In the genomic region with DNA sequence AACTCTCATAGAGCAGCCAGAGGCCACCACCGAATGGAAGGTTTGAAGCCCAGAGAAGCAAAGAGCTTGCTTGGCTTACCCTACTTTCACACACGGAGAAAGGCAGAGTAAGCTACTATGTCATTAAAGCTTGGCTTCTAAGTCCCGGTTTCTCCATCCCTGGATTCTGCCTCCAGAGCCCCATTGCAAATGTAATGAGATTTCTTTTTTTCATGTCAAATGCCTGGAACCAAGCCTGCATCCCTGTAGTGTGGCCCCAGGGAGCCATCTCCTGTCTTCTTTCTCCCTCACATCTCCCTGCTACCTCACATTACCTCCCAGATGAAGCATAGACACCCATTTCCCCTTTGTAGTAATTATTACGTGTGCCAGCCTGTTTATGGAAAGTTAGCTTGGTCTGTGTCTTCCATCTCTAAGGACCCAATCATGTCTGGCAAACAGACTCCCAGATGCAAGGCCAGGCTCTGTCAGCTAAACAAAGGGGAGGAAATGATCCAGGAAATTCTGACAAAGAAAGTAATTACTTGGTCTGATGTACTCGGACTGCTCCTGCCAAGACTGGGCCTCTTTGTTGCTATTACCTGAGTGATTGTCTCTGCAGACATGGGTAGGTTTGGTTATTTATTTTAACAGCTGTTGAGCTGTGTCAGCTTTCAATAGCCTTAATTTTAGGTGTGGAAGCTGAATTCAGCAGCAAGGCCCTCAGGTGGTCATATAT, we compare ENCODE assay signal across 9 mouse cellular contexts. TPM values are rescaled to one million over a fixed set of nuclear protein-coding genes. Genes with fewer than 3 reads are reported as not detected.
DNase-seq lines count a peak whose midpoint lies in the region; ATAC-seq lines count a peak whose summit lies in the region.
"Had no signal": no experiment of that assay in that cellular context is flagged by ENCODE, and none has a peak within 500 bp of the region (broad histone marks: within the 10 kb centered on the region; RNA-seq: fewer than 3 reads in every experiment).

No protein-coding gene starts in this region.

- WGBS in heart, embryonic 16.5 days = 50% methylated on average over 5 of the region's 5 CpGs
- 49% methylated on average over 5 of the region's 5 CpGs for WGBS in lung, embryonic 16.5 days

- no peak overlapping the region for H3K27ac ChIP-seq in heart, embryonic 16.5 days (ENCODE audit: low read length)
- peak overlapping the region; percentile 19; the same call in 1 of the 2 replicates for H3K27ac ChIP-seq in lung, embryonic 16.5 days (ENCODE audit: low read length)
- H3K27ac ChIP-seq: midbrain, embryonic 12.5 days had no signal

- no peak overlapping the region for H3K4me3 ChIP-seq in heart, embryonic 16.5 days (ENCODE audit: low read length)
- no peak overlapping the region for H3K4me3 ChIP-seq in lung, embryonic 16.5 days (ENCODE audit: low read length)
- H3K4me3 ChIP-seq: midbrain, embryonic 12.5 days had no signal

- no peak overlapping the region for H3K4me2 ChIP-seq in heart, embryonic 16.5 days (ENCODE audit: low read depth, low read length)
- H3K4me2 ChIP-seq in lung, embryonic 16.5 days (ENCODE audit: low read depth, low read length) = no peak overlapping the region
- H3K4me2 ChIP-seq: midbrain, embryonic 12.5 days had no signal

- H3K36me3 ChIP-seq in heart, embryonic 16.5 days (ENCODE audit: control insufficient read depth, insufficient read depth) = no peaks in the 10 kb centered on the region
- no peaks in the 10 kb centered on the region for H3K36me3 ChIP-seq in lung, embryonic 16.5 days (ENCODE audit: control insufficient read depth, insufficient read depth, low read length)
- H3K36me3 ChIP-seq: midbrain, embryonic 12.5 days had no signal

- H3K27me3 ChIP-seq in heart, embryonic 16.5 days (ENCODE audit: control insufficient read depth, insufficient read depth, low read length) = no peaks in the 10 kb centered on the region
- no peaks in the 10 kb centered on the region for H3K27me3 ChIP-seq in lung, embryonic 16.5 days (ENCODE audit: control insufficient read depth, insufficient read depth, low read depth, low read length)
- H3K27me3 ChIP-seq: midbrain, embryonic 12.5 days had no signal

- no peaks in the 10 kb centered on the region for H3K9me3 ChIP-seq in heart, embryonic 16.5 days (replicated peaks; ENCODE audit: control insufficient read depth, low read length)
- H3K9me3 ChIP-seq in lung, embryonic 16.5 days (ENCODE audit: control insufficient read depth, low read length) = no peaks in the 10 kb centered on the region
- H3K9me3 ChIP-seq: midbrain, embryonic 12.5 days had no signal

- DNase-seq in embryo, embryonic 10.5 days (ENCODE audit: low spot score) = peak; percentile 19
- DNase-seq in embryo, embryonic 10 days (ENCODE audit: low spot score) = no peak
- DNase-seq in ES-CJ7 (ENCODE audit: low read depth, low spot score) = peak; percentile 60
- DNase-seq in thymus, postnatal 4 days = no peak
- no peak for DNase-seq in urinary bladder, adult 2 months (ENCODE audit: low spot score)

- H3K9ac ChIP-seq in heart, embryonic 16.5 days (ENCODE audit: low read length) = no peak overlapping the region
- H3K9ac ChIP-seq in lung, embryonic 16.5 days (ENCODE audit: low read length) = no peak overlapping the region
- H3K9ac ChIP-seq: midbrain, embryonic 12.5 days had no signal

- ATAC-seq in heart, embryonic 16.5 days (replicated peaks; ENCODE audit: extremely low read depth, insufficient read depth, low FRiP score) = peak; percentile 41; the same call in 1 of the 2 replicates
- peak; percentile 77 for ATAC-seq in lung, embryonic 16.5 days (ENCODE audit: low read depth)
- ATAC-seq in erythroblast, adult 5-6 weeks (replicated peaks; ENCODE audit: low FRiP score, poor library complexity, severe bottlenecking) = no peak

- H3K4me1 ChIP-seq in heart, embryonic 16.5 days (ENCODE audit: control insufficient read depth, insufficient read depth, low read length) = no peaks in the 10 kb centered on the region
- no peaks in the 10 kb centered on the region for H3K4me1 ChIP-seq in lung, embryonic 16.5 days (replicated peaks; ENCODE audit: control insufficient read depth, insufficient read depth, low read length)

RNA-seq across cellular contexts. Expression of gene Rrm2, which starts 38.7 kb away (rescaled TPM):
- polyA plus RNA-seq in heart, embryonic 16.5 days (2015; fragmentation: Nextera tagmentation; extraction: Ambion mirVana) = 231 and 265 TPM in 2 replicates
- 196 and 207 TPM in 2 replicates for polyA plus RNA-seq in lung, embryonic 16.5 days (2015; fragmentation: Nextera tagmentation; extraction: Ambion mirVana)
- polyA plus RNA-seq in urinary bladder, adult 2 months (2012; rRNA removed) = 3.9 and 4.0 TPM in 2 replicates
- 113 and 145 TPM in 2 replicates for total RNA-seq in erythroblast, adult 5-6 weeks (2015; ENCODE audit: low replicate concordance)
- 150 and 198 TPM in 2 replicates for total RNA-seq in erythroblast, adult 5-6 weeks (2017; ENCODE audit: low replicate concordance)

Comparison
In these comparisons a context has a peak if more than half of its experiments do, and no peak if none do; other contexts are left out.
1. DNase-seq: peak in embryo, embryonic 10.5 days (single experiment) and ES-CJ7 (single experiment); none in embryo, embryonic 10 days (single experiment), thymus, postnatal 4 days (single experiment) and urinary bladder, adult 2 months (single experiment).
2. RNA of gene Rrm2, which starts 38.7 kb away (polyA plus RNA-seq): 231 to 265 TPM in heart, embryonic 16.5 days and 196 to 207 TPM in lung, embryonic 16.5 days; 3.9 to 4.0 TPM in urinary bladder, adult 2 months; every median in the first group is over 10 times any median in the second.